Mouse (Mus musculus) brain, embryonic 14.5 days (tissue): ENCODE results near the gene Nfatc3.

Experiments used
- CTCF ChIP-seq: fragments of 200-500 bp; IDR thresholded peaks from 2 replicates; pipeline ENCODE4 v1.5.1; 2012; ENCODE audit warnings: inconsistent platforms, mild to moderate bottlenecking, moderate library complexity, borderline replicate concordance; ENCODE audit not compliant: insufficient read depth, insufficient read length; ENCODE audit errors: extremely low read depth
- POLR2A ChIP-seq: fragments of 200-500 bp; IDR thresholded peaks from 2 replicates; pipeline ENCODE4 v1.6.1; 2012; ENCODE audit warnings: mild to moderate bottlenecking, inconsistent platforms, borderline replicate concordance; ENCODE audit not compliant: poor library complexity, insufficient read depth, insufficient read length, severe bottlenecking; ENCODE audit errors: extremely low read depth

GRCm38 (mm10) chr8:106112041-106112440 lies 53.4 kb downstream of the Nfatc3 start:
- TF ChIP-seq CTCF (no peak), POLR2A (no peak)
